Mouse (Mus musculus): ENCODE measurements around the gene Kcnc1.

Kcnc1 gene

GRCm38 (mm10) chr7:46471054-46471737 lies 74.9 kb downstream of the Kcnc1 start:
- DNase-seq (ENCODE audit: low read depth, low spot score): no peak

GRCm38 (mm10) chr7:46473141-46473540 lies 76.8 kb downstream of the Kcnc1 start:
- DNase-seq (ENCODE audit: low read depth, low spot score): no peak

GRCm38 (mm10) chr7:46475464-46475863 lies 79.2 kb downstream of the Kcnc1 start:
- no peak for DNase-seq (ENCODE audit: low read depth, low spot score)

GRCm38 (mm10) chr7:46477456-46477855 lies 81.2 kb downstream of the Kcnc1 start:
- DNase-seq (ENCODE audit: low read depth, low spot score): no peak

- DNase-seq (ENCODE audit: low read depth, low spot score): no peak
These were observed 83.5 kb downstream of the Kcnc1 start for GRCm38 (mm10) chr7:46479793-46480192.

- DNase-seq (ENCODE audit: low read depth, low spot score): no peak
These were observed 85.8 kb downstream of the Kcnc1 start for GRCm38 (mm10) chr7:46482099-46482531.

GRCm38 (mm10) chr7:46483050-46483449 lies 86.8 kb downstream of the Kcnc1 start:
- DNase-seq (ENCODE audit: low read depth, low spot score): no peak

- no peak for DNase-seq (ENCODE audit: low read depth, low spot score)
These were observed 87.9 kb downstream of the Kcnc1 start for GRCm38 (mm10) chr7:46484223-46484622.

- no peak for DNase-seq (ENCODE audit: low read depth, low spot score)
These were observed 90.5 kb downstream of the Kcnc1 start for GRCm38 (mm10) chr7:46486761-46487160.

GRCm38 (mm10) chr7:46487354-46487753 lies 91.1 kb downstream of the Kcnc1 start:
- DNase-seq (ENCODE audit: low read depth, low spot score): no peak
